Mouse (Mus musculus) small intestine, adult 2 months (tissue): ENCODE measurements around the gene Ube2d2b.

Source experiments
- CTCF ChIP-seq: fragments of 200-500 bp; IDR thresholded peaks from 2 replicates; pipeline ENCODE4 v1.5.1; 2012; ENCODE audit warnings: low read depth, mild to moderate bottlenecking, control low read depth, inconsistent platforms, low read length, moderate library complexity, mixed read lengths; ENCODE audit not compliant: insufficient replicate concordance, insufficient read length; ENCODE audit errors: extremely low read depth
- POLR2A ChIP-seq: fragments of 200-500 bp; IDR thresholded peaks from 2 replicates; pipeline ENCODE4 v1.6.1; 2012; ENCODE audit warnings: low read depth, mild to moderate bottlenecking, control low read depth, inconsistent platforms, low read length, moderate library complexity

DNA sequence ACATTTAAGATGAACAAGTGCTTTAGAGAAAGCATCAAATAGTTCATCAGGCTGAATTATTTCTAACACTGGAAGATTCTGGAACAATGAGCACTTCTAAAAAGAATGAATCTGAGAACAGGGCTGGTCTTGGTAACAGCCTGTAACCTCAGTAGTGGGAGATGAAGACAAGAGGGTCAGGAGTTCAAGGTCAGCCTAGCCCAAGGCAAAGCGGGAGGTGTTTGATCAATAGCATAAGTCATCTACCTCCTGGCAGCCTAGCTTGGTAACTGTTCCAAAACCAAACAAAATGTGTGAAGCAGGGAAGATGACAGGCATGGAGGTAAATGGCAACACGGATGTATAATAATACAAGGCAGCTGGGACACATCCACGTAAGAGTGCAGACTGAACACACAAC lies 34.1 kb downstream of the Ube2d2b start:
- TF ChIP-seq CTCF (no peak), POLR2A (no peak)
